Mouse (Mus musculus) inflammation-experienced regulatory T-cells (primary cell): ENCODE data around the gene Muc3. TPM values are rescaled to one million over a fixed set of nuclear protein-coding genes. Genes with fewer than 3 reads are reported as not detected.

Source experiments
- polyA plus RNA-seq, 2 experiments: library from polyadenylated mRNA; unstranded; fragments of 100-300 nt; shearing (Covaris generic); gene quantifications; one replicate each; pipeline ENCODE4 v1.2.1; 2017

Muc3 gene
- under 1 TPM in 1 of 2 experiments, not detected in 1; 0.93 TPM for polyA plus RNA-seq

GRCm38 (mm10) chr5:137149272-137149882, at the start of gene Muc3:
Muc3 (minus strand) TSS chr5:137149322.

DNA sequence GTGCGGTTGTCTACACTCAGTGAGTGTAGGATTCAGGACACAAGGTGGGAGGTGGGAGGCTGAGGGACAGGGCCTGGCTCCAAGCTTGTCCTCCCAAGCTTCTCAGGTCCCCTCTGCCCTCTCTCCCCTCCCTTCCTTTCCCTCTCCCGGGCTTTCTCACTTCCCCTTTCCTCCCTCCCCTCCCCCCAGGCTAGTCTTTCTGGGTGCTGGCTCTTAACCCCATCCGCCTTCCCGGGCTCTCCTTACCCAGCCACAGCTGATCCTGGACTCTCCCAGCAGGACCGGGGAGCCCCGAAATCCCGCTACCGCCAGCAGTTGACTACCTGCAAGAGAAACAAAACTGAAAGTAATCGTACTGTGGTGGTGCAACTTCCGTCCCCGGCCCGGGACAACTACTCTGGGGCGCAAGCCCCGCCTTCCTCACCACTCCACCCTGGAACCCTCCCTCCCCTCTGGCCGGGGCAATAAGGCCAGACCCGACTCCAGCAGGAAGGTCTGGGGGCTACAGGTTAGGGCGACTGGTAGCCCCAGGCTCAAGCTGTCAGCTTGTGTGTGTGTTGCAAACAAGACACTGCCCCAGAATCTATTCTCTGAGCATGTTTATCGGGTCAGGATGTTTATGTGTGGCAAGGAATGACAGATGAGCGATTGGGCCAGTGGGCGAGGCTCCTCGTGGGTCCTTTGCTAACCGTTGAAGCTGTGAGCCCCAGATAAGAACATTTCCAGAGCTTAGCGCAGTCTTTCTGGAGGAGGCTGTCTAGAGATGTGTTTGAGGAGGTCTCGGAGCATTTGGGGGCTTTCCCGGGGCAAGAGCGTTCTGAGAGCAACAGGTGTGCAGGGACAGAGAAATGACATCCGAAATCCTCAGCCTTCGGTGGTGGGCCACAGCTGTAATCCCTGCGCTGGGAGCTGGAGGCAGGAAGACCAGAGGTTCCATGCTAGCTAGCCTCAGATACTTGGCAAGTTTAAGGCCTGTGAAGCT, 33.0 kb downstream of the Muc3 start, which contains the start of gene Trim56:
Gene Trim56, minus strand, starts transcription at position 344 of the 982 bp plus-strand sequence.

Other genes starting within 250 kb of the Muc3 start
- gene Ift22, start 241.2 kb downstream of the Muc3 start, polyA plus RNA-seq = 1 to 10 TPM; 7.7 to 9.2 TPM
- gene Fis1, start 196.0 kb downstream of the Muc3 start, polyA plus RNA-seq = 100 to 1,000 TPM; 204 to 262 TPM
- gene Cldn15, start 182.7 kb downstream of the Muc3 start, polyA plus RNA-seq = not detected
- gene Plod3, start 162.3 kb downstream of the Muc3 start, polyA plus RNA-seq = 10 to 100 TPM in 1 of 2 experiments, 1 to 10 TPM in 1; 9.8 to 16.2 TPM
- gene Znhit1, start 161.3 kb downstream of the Muc3 start, polyA plus RNA-seq = 10 to 100 TPM; 41.9 to 59.2 TPM
- gene Vgf, start 122.9 kb downstream of the Muc3 start, polyA plus RNA-seq = not detected
- 10 to 100 TPM; 71.3 to 86.8 TPM for gene Ap1s1, start 103.2 kb downstream of the Muc3 start, polyA plus RNA-seq
- gene Serpine1, start 77.1 kb downstream of the Muc3 start, polyA plus RNA-seq = 1 to 10 TPM in 1 of 2 experiments, under 1 TPM in 1; 0.14 to 1.6 TPM
- 10 to 100 TPM; 11.7 to 16.4 TPM for gene Trim56, start 33.1 kb downstream of the Muc3 start, polyA plus RNA-seq
- 1 to 10 TPM; 1.5 to 1.9 TPM for gene Muc3a, start 63.1 kb upstream of the Muc3 start, polyA plus RNA-seq
- under 1 TPM; 0.13 to 0.20 TPM for gene Ache, start 138.2 kb upstream of the Muc3 start, polyA plus RNA-seq
- gene Ufsp1, start 145.3 kb upstream of the Muc3 start, polyA plus RNA-seq = 1 to 10 TPM in 1 of 2 experiments, under 1 TPM in 1; 0.55 to 2.6 TPM
- gene Srrt, start 158.4 kb upstream of the Muc3 start, polyA plus RNA-seq = 100 to 1,000 TPM; 111 to 126 TPM
- 1 to 10 TPM; 4.1 to 5.2 TPM for gene Trip6, start 165.1 kb upstream of the Muc3 start, polyA plus RNA-seq
- gene Slc12a9, start 184.3 kb upstream of the Muc3 start, polyA plus RNA-seq = 10 to 100 TPM; 19.0 to 24.9 TPM
- under 1 TPM; 0.14 to 0.64 TPM for gene Ephb4, start 200.8 kb upstream of the Muc3 start, polyA plus RNA-seq